Mouse (Mus musculus) left cerebral cortex, postnatal 14 days (tissue): ENCODE measurements around the gene Hbs1l. TPM values are rescaled to one million over a fixed set of nuclear protein-coding genes. Genes with fewer than 3 reads are reported as not detected.
A peak's percentile ranks its signal among the peaks of the same experiment; 100 is the strongest.

Experiments used
- DNase-seq, 2 experiments: peaks; one replicate each; pipeline ENCODE4 v3.0.0; 2021 to 2022; ENCODE audit warnings: low spot score in 2 of 2, mixed read lengths in 1 of 2
- intact Hi-C: fragments of 180-260 bp; cut with DNase I; formaldehyde crosslinking; loops from one replicate; pipeline ENCODE4 v1.15.1; 2025
- long read RNA-seq, 2 experiments: library from polyadenylated mRNA; stranded (forward); transcript quantifications; one replicate each; pipeline ENCODE4 v2.0.0; 2021
- total RNA-seq, 2 experiments: library from RNA; stranded (reverse); gene quantifications; 2 replicates each; pipeline ENCODE4 v1.2.3; 2021

Hbs1l gene
- total RNA-seq, result 10 to 100 TPM; 72.9 to 79.2 TPM
- long read RNA-seq, experiment 1, transcript Hbs1l-209 (18 exons, 2,733 nt), result major isoform, 107 of 137 reads
- long read RNA-seq, experiment 1, partial matches to known transcripts, result 7 of 137 reads
- long read RNA-seq, experiment 1, other reads (novel, unspliced or antisense), result 17 of 137 reads
- long read RNA-seq, experiment 2, transcript Hbs1l-201 (18 exons, 2,793 nt), result minor isoform, 7 of 119 reads
- long read RNA-seq, experiment 2, transcript Hbs1l-209 (18 exons, 2,733 nt), result major isoform, 91 of 119 reads
- long read RNA-seq, experiment 2, partial matches to known transcripts, result 5 of 119 reads
- long read RNA-seq, experiment 2, other reads (novel, unspliced or antisense), result 13 of 119 reads

DNA sequence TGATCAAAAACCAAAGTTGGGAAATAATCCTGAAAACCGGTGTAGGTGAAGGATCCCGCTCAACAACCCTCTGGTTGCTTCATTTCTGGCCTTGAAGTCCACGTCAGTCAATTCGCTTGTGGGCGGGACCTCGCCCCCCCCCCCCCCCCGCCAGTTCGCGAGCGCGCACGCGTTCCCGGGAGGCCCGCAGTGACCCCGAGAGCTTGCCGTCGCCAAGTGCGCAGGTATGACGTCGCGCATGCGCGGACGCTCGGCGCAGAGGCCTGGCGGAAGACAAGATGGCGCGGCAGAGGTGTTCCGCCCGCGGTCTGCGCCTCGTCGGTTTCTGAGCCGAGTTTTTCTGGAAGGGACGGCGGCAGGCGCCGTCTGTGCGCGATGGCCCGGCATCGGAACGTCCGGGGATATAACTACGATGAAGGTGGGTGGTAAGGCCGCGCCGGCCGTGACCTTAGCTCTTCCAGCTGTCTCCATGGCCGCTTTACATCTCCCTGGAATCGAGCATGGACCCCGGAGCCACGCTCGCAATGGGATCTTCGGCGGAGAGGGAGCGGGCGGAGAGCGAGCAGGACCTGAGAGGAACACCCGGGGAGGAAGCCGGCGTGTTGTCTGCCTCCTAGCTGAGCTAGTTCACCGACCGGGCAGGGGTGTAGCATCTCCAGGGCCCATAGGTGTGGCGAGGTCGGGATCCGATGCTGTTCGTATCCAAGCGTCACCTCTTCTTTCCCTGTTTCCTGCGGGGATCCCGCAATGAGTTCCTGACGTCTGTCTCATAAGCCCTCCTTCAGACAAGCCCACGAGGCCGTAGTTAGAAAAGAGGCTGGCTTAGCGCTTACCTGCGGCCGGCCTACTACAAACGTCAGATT lies at the start of gene Hbs1l:
TSS of gene Hbs1l (plus strand) at position 221 of the 863 bp plus-strand sequence.
- peak; percentile 94 to 95 for DNase-seq
- intact Hi-C loops, result loop anchor here (10.0 kb wide), 1 partner anchor 301 kb away; no protein-coding TSS in a partner anchor

DNA sequence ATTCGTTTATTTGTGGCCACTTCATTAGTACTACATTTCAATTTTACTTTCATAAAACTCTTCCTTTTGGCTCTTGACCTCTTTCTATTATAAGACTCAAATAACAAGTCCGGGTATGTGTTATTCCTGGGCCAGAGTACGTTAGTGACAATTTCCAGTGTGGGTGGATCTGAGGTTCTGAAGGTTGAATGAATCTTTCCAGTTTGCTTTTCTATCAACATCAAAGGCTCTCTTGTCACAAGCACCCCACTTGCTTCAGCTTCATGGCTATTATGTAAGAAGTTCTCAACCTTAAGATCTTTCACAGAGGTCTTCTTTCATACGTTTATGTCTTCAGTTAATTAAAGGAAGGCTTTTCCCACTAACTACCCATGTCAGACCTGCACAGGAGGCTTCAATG lies 47.2 kb upstream of the Hbs1l start:
- DNase-seq, result no peak
- intact Hi-C loops, result no loop called here

DNA sequence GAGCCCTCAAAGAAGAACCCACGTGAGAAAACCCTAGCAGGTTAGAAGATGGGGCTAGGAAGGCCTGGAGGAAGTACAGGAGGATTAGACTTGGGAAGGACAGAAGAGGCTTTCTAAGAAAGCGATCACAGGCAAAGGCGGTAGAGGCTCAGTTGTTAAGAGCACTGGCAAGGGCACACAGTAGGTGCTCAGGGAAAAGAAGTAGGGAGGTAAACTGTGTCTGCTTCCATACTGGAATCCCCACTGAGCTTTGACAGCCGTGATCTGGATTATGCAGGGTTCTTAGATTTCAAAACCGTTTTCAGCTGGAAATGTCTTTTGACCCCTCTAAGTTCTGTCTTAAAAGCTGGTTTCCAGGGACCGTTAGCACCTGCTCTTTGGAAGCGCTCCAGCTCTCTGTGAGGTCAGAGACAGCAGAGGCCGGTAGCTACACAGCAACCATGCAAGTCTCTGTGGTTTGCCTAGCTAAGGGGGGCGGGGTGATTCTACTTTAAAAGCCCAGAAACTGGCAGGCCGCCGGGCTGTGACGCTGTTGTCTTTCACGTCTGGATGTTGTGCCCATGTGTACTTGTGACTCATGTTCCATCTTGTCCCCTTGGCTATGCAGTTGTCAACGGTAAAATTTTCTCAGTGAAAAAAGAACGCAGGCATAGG lies 43.8 kb upstream of the Hbs1l start:
- intact Hi-C loops, result no loop called here
- DNase-seq, result peak; percentile 38 to 66

DNA sequence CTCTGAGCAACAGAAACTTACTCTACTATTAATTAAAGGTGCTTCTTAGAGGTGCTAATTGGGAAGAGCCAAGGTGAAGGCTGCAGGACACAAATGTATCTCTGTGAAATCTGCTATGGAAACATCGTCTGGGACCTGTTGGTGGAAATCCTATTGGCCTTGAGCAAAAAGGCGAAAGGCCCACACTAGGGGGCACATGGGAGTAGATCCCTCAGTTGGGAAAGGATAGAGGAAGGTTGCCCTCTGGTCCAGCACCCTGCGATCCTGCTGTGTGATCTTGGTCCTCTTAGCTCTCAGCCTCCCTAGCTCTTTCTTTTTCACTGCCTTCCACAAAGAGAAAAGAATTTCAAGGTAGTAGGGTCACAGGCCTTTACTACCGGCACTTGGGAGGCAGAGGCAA lies 43.0 kb upstream of the Hbs1l start:
- intact Hi-C loops, result no loop called here

DNA sequence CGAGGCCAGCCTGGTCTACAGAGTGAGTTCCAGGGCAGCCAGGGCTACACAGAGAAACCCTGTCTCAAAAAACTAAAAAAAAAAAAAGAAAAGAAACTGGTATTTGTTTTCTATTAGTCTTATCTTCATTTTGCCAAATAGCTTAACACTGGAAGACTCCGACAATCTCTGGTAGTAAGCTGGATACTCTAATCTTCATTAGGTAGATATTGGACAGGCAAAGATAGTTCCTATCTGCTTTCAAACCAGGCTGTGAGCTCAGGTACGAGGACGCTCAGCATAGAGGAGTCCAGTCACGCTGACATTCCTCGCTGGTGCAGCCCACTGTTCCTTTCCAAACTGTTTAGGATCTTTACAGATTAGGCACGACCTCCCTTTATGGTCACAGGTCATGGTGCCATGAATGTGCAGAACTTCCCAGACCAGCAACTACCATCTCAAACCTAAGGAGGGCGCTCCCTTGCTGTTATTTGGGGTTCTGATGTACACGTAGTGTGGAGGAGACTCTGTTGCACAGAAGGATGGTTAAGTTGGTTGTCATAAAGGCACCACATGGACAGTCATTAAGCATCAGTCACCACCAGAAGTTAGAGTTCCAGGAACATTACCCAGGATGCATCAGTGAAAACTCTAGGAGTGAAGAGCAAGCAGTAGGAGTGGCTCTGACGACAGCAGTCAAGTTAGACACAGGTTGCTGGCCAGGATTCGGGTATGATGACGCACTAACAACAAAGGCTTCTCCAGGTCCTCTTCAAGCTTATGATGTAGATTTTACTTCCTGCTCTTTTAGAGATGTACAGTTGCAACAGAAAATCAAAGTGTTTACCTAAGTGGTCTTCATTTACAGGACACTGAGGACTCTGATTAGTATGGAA lies 41.3 kb upstream of the Hbs1l start:
- intact Hi-C loops, result no loop called here
- no peak for DNase-seq

More for the DNA sequence above, 43.0 kb upstream of the Hbs1l start:
- no peak for DNase-seq

DNA sequence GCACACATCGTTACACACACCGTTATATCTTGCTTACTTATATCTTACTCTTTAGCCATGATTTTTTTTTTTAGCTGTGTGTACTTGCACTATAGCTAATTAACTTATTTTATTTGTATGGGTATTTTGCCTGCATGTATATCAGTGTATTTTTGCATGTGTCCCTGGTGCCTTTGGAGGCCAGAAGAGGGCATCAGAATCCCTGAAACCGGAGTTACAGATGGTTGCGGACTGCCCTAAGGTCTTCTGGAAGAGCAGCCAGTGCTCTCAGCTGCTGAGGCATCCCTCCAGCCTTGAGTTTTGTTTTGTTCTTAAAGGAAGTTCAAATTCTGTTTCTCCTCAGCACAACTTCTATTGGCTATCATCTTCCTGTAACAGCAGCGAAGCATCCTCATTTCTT lies 38.5 kb upstream of the Hbs1l start:
- intact Hi-C loops, result no loop called here
- DNase-seq, result no peak

DNA sequence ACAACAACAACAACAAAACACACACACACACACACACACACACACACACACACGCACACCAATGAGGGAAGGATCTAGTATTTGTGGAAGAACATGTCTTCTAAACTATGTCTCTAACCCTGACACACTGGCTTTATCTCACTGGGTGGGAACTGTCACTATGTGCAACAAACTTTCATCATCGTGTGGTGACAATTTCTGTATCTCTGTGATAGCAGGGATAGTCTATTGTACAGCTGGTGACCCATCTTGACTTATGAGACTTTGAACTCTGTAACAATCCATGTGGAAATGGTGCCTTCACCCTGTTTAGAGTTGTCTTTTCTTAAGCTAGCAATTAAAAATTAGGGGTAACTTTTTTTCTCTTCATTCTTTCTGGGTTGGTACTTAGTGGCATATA lies 36.1 kb upstream of the Hbs1l start:
- no peak for DNase-seq
- intact Hi-C loops, result no loop called here

DNA sequence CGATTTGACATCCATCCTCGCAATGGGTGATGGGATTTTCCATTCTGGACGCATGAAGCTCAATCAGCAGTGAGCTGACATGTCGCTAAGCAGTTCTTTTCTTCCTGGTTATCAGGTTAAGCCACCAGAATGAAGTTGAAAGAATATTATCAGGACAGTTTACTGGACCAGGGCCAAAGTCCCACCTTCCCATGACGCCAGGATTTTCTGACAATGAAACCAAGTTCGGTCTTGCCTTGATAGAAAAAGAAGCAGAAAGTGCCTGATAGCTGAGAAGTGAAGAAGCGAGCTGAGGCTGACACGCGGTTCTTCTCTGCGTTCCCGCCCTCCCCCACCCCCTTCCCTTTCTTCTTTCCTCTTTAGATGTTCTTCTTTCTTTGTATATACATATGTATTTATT lies 30.6 kb upstream of the Hbs1l start:
- intact Hi-C loops, result no loop called here
- DNase-seq, result no peak

DNA sequence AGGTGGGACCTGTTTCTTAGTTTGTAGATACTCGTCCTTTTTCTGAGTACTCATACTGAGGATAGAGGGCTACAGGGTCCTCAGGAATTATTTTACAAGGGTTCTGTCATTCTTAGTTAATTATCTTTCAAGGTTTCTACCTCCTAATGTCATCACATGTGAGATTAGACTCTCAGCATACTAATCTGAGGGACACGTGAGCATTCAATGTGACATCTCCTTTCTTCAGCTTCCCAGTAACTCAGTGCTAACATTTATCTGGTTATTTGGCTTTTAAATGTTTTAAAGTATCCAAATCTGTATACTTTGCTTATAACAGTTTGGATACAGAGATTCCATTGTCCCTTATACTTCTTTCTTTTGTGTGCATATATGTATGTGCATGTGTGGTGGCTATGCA lies 28.3 kb upstream of the Hbs1l start:
- DNase-seq, result no peak
- intact Hi-C loops, result no loop called here

DNA sequence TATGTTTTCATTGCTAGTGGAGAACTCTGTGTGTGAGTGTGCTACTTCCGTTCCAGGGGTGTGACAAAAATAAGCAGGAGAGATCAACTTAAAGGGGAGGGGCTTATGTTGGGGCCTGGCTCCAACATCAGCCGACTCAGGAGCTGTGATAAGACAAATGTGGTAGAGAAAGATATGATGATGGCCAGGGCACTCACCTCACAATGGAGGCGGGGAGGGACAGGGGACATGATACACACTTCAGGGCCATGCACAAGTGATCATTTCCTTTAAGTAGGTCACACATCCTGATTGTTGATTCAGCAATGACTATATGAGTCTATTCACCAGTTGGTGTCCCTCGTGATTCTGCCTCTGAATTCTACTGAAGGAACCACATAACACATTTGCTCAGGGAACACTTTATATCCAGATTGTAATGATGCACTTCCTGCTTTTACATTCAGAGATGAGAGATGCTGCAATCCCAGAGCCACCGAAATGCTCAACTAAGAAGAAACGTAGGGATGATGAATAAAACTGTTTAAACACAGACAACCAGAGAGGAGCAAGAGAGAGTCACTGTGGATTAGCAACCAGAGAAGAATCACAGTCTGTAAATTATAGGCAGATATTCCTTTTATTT lies 26.9 kb upstream of the Hbs1l start:
- peak in 1 of 2 experiments; percentile 13 for DNase-seq
- intact Hi-C loops, result no loop called here

DNA sequence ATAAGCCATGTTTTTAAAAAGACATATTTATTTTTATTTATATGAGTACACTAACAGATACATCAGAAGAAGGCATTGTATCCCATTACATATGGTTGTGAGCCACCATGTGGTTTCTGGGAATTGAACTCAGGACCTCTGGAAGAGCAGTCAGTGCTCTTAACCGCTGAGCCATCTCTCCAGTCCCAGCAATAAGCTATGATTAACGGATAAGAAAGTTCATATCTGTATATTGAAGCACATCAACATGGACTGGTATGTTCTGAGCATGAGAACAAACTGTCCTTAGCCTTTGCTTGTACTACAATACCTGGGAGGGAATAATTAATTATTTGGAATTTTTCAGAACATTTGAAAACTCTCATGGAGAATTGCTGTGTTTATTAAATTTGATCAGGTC lies 25.9 kb upstream of the Hbs1l start:
- DNase-seq, result no peak
- intact Hi-C loops, result no loop called here

DNA sequence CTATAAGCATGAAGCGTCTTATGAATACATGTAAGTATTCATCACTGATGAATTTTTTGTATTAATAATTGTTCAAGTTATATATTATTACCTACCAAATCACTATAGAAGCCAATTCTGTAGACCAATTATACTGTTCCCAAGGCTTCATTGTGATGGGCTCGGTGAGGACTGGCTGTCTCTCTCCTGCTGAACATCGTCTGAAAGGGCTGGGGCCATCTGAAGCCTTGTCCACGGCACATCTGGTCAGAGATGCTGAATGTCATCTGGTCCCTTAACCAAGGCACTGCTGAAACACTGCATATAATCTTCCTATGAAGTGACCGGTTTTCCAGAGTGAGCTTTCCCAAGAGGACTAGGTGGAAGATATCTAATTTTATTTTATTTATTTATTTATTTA lies 24.9 kb upstream of the Hbs1l start:
- intact Hi-C loops, result no loop called here
- DNase-seq, result no peak

DNA sequence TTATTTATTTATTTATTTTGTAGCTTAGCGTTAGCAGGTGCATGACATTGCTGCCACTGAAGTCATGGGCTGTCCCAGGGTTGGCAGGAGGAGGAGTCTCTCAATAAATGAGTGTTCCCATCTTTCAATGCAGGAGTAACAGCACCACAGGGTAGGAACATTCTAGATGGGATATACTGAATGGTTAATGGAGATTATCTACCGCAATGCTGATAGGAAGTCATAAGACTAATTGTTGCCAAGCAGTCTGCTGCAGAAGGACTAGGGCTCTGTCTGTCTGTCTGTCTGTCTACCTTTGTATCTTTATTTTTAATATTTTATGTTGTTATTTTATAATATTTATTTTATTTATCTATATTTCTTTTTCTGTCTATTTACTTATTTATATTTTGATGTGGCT lies 24.5 kb upstream of the Hbs1l start:
- DNase-seq, result no peak
- intact Hi-C loops, result no loop called here

DNA sequence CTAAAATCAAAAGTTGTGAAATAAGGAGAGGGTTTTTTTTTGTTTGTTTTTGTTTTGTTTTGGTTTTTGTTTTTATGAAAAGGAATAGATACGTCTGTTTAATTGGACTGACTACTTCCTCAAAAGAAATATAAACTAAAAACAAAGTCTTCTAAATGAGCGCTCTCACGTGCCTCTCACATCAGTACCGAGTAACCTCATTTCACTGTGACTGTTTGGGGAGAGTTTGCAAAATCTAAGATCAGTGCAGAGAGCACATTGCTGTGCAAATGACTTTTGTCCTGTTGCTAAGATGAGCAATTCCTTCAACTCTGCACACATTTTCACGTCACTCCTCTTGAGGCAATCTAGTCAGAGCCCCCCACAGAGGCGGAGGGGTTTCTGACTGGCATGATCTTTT lies 24.0 kb upstream of the Hbs1l start:
- DNase-seq, result no peak

DNA sequence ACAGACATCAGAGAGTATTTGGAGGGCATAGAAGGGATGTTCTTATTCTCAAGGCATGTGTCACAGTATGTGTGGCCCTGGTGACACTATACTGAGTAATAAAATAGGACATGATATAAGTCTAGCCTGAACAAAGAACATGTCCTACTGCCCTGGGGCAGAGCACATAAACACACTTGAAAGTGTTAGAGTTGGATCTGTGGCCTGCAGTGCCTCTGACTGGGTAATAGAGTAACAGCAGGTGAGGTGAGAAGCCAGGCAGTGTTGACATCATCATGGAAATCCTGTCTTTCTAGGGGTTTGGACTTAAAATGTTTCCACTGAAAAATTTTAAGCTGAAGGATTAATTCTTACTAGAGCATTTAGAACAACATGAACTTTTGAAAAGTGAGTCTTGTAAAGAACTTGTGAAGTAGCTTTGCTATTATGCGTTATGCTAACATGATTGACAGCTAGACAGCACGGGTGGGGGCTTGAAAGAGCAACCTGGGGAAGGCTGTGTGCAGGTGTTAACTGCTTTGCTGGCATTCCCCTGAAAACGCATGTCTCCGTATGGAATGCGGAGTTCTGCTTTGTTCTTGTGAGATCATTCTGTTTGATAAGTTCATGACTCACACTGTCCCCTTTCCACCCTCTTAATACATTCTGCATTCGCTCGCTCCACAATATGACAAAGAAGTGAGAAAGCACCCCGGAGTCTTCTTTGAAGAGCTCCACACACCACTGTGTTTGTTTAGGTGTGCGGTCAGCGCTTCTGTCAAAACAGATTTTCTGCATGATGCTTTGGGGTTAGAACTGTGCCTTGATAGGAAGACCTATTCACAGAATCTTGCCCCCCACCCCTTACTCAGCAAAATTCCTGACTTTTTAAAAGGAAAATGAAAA lies 8.3 kb upstream of the Hbs1l start:
- intact Hi-C loops, result no loop called here
- DNase-seq, result no peak

More for the DNA sequence above, 24.0 kb upstream of the Hbs1l start:
- intact Hi-C loops, result no loop called here

DNA sequence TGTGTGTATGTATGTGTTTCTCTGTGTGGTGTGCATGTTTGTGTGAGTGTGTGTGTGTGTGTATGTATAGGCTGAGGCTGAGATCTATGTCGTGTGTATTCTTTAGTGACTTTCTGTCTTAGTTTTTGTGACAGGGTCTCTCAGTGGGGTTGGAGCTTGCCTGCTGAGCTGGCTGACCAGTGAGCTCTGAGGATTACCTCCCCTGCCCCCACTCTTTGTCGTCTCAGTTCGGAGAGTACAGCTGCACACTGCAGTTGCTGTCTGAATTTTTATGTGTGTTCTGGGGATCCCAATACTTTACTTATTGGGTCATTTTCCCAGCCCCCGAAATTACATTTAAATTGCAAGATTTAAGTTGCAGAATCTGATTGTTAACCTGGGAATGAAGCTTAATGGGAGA lies 4.6 kb upstream of the Hbs1l start:
- DNase-seq, result no peak
- intact Hi-C loops, result loop anchor here (10.0 kb wide), 1 partner anchor 296 kb away; no protein-coding TSS in a partner anchor

DNA sequence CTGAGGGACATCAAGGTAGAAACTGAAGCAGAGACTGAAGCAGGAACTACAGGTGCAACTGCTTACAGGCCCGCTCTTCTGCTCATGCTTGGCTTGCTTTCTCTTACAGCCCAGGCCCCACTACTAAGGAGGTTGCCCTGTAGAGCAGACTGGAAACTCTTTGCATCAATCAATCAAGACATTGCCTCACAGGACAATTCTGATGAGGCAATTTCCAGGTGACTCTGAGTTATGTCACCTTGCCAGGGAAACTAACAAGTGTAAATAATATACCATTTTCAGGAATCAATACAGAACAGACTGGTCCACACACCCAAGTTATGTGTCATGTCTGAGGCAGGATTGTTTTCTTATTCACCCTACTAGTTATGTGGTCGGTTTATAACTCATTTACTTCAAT lies 1.6 kb upstream of the Hbs1l start:
- intact Hi-C loops, result loop anchor here (10.0 kb wide), 1 partner anchor 299 kb away; no protein-coding TSS in a partner anchor
- no peak for DNase-seq

DNA sequence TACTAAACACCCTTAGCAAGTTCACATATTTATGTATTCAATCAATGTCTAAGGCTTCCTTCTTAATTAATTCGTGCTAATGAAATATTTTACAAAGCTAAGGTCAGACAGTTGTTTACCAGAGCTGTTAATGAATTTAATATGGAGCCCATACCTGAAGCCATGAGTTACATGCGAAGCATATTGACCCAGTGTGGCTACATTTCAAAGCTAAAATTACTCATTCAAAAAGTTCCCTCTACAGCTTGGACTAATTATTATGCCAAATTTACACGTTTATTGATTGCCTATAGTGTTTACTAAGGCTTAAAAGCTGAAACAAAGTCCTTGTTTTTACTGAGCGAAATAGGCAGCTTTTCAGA lies 401 bp upstream of the Hbs1l start:
- intact Hi-C loops, result loop anchor here (10.0 kb wide), 1 partner anchor 301 kb away; no protein-coding TSS in a partner anchor
- no peak for DNase-seq
